Comparison of ENCODE assay signal across 25 mouse cellular contexts in the genomic region with DNA sequence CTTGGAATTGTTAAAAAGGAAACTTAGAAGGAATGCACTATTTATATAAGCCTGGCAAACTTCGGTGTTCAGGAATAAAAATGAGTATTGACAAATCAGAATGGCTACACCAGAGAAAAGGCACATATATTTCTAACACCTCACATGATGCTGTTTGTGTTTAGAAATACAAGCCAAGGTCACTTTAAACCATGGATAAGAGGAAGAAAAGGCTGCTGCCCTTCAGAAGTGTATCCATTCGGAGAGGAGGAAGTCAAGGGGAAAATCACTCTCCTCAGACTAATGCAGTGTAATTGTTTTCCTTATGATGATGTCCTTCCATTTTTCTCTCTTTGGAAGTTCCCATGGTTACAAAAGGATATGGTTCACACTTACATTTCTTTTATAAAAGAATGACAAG.
"Had no signal": no experiment of that assay in that cellular context is flagged by ENCODE, and none has a peak within 500 bp of the region (broad histone marks: within the 10 kb centered on the region; RNA-seq: fewer than 3 reads in every experiment).

No protein-coding gene starts in this region.

- H3K9me3 ChIP-seq: heart, embryonic 10.5 days; heart, embryonic 12.5 days; hindbrain, embryonic 10.5 days; hindbrain, embryonic 12.5 days; intestine, embryonic 15.5 days; limb, embryonic 13.5 days; limb, embryonic 15.5 days had no signal

- H3K4me3 ChIP-seq: gastrocnemius, adult 2 months; heart, embryonic 10.5 days; heart, embryonic 12.5 days; hindbrain, embryonic 10.5 days; hindbrain, embryonic 12.5 days; intestine, embryonic 15.5 days; layer of hippocampus, adult 2 months; limb, embryonic 13.5 days; limb, embryonic 15.5 days had no signal

- H3K4me2 ChIP-seq: heart, embryonic 12.5 days; hindbrain, embryonic 12.5 days; hindbrain, embryonic 14.5 days; intestine, embryonic 15.5 days; limb, embryonic 13.5 days; limb, embryonic 15.5 days had no signal

- H3K36me3 ChIP-seq: heart, embryonic 10.5 days; heart, embryonic 12.5 days; hindbrain, embryonic 10.5 days; hindbrain, embryonic 12.5 days; intestine, embryonic 15.5 days; limb, embryonic 13.5 days; limb, embryonic 15.5 days had no signal

- DNase-seq: gastrocnemius, adult 2 months; gastrocnemius, postnatal 10 days; gastrocnemius, postnatal 25 days; heart, adult 18-20 months; heart, postnatal 10 days; heart, postnatal 4 days; kidney, adult 18-20 months; kidney, adult 8-10 months; kidney, postnatal 10 days; kidney, postnatal 25 days; kidney, postnatal 4 days; layer of hippocampus, postnatal 36 days; left cerebral cortex, postnatal 4 days had no signal

- H3K4me1 ChIP-seq: heart, embryonic 10.5 days; heart, embryonic 12.5 days; hindbrain, embryonic 10.5 days; hindbrain, embryonic 12.5 days; intestine, embryonic 15.5 days; limb, embryonic 13.5 days; limb, embryonic 15.5 days had no signal

- ATAC-seq: hindbrain, embryonic 16.5 days; inflammation-experienced regulatory T-cells, adult 6 months; intestine, embryonic 15.5 days; intestine, postnatal 0 days had no signal

- H3K27me3 ChIP-seq: heart, embryonic 12.5 days; hindbrain, embryonic 12.5 days; intestine, embryonic 15.5 days; limb, embryonic 13.5 days; limb, embryonic 15.5 days had no signal

- H3K27ac ChIP-seq: gastrocnemius, adult 2 months; heart, embryonic 10.5 days; hindbrain, embryonic 10.5 days; hindbrain, embryonic 12.5 days; hindbrain, embryonic 14.5 days; intestine, embryonic 15.5 days; layer of hippocampus, adult 2 months; limb, embryonic 13.5 days; limb, embryonic 15.5 days had no signal

- H3K9ac ChIP-seq: heart, embryonic 12.5 days; hindbrain, embryonic 12.5 days; hindbrain, embryonic 14.5 days; intestine, embryonic 15.5 days; limb, embryonic 13.5 days; limb, embryonic 15.5 days had no signal
